Mouse (Mus musculus): ENCODE data around the gene Kalrn. TPM values are rescaled to one million over a fixed set of nuclear protein-coding genes. Genes with fewer than 3 reads are reported as not detected.

Kalrn gene
- total RNA-seq, 4 experiments from 2014 or later = 25.1 to 32.5 (median 29.6) TPM

DNA sequence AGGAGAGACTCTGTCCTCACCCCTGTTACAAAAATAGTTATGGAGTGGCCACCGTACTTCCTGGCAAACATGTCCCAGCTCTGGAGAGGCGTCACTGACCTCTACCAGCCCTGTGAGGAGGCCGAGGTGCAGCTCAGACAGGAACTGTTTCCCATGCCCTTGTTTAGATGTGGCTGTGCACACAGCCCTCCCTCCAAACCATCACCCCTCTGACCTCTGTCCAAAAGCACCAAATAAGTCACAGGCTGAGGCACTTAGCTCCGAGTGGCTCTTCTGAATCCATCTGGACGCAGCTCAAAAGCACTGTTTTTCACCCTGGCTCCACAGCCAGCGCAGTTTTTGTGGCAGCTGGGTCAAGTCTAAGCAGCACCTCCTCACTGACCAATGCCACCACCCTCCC, 220.6 kb downstream of the Kalrn start:
- DNase-seq (ENCODE audit: low spot score) = peak; percentile 76

DNA sequence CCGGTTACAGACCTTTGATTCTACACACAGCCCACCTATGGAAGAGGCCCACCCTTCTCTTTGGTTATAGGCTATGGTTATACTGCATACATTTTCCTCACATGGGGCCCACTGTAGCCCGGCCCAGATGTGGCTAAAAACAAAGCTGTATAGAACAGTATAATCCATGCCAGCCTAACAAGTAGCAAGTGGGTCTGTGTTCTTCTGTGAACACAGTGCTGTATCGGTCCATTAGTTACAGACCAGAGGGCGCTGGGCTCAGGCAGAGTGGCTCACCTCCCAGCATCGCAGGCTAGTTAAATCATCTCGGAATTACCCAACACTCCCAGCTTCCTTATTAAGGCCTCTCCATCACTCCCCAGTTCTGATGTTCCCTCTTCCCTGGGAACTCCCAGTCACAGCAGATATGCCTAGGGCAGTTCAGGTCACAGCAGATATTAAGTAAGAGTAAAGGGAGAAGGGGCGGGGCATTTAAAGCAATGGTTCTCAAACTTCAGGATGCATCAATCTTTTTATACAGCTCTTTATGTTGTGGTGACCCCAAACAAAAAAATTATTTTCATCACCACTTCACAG, 221.7 kb downstream of the Kalrn start:
- DNase-seq (ENCODE audit: low spot score) = no peak

DNA sequence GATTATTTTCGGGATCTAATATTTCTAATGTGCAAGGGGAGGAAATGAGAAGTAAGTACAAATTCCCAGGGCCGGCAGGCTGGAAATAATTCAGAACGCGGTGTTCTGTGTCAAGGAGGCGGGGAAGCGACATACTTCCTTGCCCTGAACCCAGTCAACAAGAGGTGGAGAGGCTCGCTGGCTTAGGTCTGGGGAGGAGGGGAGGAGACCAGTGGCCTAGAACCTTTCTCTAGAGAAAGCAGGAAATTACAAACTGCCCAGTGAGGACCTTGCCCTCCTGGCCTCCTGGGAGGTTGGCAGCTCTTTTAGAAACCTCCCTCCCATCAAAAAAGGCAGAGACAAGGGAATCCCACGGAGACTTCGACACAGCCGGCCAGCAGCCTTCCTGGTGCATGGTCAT, 225.8 kb downstream of the Kalrn start:
- peak; percentile 81 for DNase-seq (ENCODE audit: low spot score)

DNA sequence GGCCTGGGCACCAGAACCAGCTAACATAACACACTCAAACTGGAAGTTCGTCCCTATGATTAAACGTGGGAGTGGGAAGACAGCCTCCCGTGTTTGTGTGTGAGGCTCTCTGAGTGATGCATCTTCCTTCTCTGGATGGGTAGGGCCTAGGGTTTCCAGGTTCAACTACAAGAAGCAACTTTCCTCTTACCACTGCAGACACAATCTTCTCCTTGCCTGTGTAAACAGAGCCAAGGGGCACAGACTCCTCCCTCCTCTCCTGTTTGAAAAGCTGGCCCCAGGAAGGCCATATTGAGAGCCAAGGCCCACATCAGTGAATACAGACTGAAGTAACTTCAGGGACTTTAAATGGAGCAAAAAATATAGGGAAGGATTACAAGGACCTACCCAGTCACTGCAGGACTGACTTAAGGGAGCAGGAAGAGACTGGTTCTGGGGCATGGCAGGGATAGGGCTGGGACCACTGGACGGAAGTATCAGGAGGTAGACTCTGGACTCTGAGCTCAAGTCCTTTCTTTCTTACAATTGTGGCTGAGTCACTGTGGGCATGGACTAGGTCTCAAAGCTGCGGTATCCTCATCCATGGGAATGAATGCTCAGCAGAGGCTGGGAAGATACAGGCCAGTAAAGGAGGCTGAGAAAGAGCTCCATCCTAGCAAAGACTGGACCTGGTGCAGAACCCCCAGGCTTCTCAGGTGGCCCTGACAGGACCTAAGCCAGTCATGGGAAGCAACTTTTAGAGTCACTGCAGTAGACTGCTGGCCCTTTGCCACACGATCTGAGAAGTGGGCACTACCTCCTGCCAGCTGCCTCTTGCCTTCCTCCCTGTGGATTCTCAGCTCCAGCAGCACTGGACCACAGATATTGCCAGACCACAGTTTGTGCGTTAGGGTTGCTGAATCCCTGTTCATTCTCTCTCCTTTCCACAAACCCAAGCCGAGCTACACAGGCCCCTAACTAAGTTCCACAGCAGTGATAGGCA, 228.1 kb downstream of the Kalrn start:
- no peak for DNase-seq (ENCODE audit: low spot score)

DNA sequence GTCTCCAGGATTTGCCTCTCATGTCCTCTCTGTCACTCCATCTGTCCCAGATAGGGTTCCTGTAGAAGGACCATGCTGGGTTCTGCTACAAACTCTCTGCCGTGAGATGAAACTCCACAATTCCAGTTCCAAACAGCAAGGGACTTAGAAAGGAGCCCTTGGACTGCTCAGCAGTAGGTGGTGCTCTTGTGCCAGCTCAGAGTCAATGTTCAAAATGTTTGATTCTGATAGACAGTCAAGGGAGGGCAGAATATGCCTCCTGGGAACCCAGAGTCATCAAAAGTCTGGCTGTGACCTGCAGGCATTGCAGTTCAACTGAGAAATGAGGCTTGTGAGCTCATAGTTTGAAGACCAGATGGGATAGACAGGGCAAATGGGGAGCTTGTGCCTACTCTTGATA, 229.4 kb downstream of the Kalrn start:
- DNase-seq (ENCODE audit: low spot score) = peak; percentile 71

DNA sequence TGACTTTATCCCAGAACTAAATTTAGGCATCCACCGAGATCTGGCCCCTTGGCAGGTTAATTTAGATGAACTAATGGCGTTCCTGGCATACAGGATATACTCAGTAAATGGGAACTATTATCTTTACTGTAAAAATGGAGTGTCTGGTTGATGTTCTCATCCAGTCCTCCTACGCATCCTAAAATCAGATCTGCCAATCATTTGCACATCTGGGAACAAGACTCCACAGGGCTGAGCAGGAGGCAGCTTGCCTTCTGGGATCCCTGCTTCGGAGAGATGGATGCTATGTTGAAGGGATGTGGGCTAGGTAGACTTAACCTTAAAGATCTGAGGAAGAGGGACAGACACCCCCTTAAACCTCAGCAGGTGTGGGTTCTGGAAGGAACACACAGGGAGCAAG, 230.2 kb downstream of the Kalrn start:
- DNase-seq (ENCODE audit: low spot score) = no peak

DNA sequence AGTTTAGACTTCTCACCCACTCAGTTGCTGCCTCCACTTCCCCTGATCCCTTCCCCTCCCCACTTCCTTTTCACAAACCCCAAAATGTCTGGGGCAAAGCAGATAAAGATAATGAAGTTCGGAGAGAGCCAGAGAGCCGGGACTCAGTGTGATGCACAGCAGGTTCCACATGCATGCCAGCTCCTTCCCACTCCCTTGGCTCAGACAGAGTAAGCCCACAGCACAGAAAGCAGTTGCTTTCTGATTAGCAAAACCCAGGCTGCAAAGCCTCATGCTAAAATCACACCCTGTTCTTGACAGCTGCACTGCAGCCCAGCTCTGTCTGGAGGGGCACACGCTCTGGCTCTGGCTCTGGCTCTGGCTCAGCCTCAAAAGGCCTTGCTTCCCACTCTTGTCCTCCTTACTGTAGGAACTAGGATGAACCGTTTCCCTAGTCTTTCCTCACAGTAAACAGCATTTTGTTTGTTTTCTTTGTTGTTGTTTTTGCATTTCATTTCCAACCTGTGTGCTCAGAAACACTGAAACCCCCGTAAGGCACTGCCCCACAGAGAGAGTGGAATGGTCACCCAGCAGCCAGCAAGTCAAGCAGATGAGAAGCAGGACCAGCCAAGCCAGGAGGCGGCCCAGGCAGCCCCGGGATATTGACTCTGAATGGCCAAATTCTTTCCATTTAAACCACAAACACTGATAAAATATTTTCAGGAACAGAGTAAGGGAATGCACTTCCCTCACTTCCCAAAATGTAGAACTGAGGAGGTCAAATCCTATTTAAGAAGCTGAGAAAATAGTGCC, 230.8 kb downstream of the Kalrn start:
- no peak for DNase-seq (ENCODE audit: low spot score)

DNA sequence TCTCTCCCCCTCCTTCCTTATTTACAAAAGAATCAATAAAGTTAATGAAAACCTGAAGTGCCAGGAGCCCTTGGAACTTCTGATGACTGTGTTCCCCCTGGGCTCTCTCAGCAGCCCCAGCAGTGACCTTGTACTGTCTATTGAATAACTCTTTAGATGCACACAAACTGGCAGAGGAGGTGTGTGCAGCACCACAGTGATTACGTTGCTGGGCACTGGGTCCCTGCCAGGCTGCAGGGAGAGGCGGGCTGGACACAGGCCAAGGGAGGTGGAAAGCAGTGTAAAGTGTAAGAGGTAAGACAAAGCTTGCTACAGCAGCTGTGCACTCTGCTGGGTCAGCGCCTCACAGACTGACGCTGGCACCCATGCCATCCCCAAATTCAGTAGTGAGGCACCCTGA, 238.4 kb downstream of the Kalrn start:
- no peak for DNase-seq (ENCODE audit: low spot score)

DNA sequence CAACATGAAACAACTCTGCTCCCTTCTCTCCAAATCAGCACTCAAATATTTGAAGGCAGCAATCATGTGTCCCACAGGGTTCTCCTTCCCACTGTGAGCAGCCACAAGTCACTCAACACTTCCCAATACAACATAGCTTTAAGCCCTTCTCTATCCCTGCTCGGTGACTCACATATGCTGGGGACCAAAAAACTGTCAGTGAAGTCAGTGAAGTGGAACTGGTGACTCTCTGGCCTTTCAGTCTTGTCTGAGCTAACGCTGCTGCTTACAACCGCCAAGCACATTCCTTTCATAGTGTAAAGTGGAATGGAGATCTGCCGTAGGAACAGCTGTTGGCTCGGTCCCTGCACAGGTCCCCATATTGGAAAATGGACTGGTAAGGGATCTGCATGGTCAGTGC, 241.7 kb downstream of the Kalrn start:
- DNase-seq (ENCODE audit: low spot score) = peak; percentile 71

DNA sequence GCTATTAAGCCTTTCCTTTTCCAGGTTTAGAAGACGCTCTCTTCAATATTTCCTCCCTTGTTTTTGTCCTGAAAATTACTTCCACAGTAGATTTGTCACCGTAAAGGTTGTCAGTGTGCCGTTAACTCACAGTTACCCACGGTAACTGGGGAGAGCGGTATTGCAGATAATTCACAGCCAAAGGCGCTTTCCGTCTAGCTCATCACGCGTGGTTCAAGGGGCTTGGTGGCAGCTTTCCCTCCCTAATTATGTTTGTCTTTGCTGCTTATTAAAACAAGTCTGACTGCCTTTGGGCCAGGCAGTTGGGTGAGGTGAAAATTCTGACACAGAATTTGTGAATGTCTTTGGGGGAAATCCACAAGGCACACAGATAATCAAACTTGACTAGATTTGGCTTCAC, 243.5 kb downstream of the Kalrn start:
- no peak for DNase-seq (ENCODE audit: low spot score)

DNA sequence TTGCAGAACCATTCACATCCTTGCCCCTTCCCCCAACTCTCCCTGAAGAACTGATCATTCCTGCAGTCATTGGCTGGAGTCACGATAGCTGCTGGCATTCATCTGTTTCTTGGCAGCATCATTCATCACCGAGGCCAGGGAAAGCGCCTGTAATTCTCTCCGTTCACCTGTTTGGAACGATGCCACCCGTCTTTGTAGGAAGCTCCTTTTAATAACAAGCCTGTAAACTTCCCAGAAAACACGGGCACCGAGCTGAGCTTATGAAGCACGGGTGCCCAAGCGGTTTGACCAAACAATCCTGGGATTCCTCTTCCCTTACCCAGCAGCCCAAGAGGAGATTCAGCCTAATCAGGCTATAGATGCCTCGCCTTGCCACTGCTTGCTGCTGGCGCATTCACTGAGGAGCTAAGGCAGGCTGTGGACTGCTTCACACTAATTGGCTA, 243.9 kb downstream of the Kalrn start:
- DNase-seq (ENCODE audit: low spot score) = no peak

DNA sequence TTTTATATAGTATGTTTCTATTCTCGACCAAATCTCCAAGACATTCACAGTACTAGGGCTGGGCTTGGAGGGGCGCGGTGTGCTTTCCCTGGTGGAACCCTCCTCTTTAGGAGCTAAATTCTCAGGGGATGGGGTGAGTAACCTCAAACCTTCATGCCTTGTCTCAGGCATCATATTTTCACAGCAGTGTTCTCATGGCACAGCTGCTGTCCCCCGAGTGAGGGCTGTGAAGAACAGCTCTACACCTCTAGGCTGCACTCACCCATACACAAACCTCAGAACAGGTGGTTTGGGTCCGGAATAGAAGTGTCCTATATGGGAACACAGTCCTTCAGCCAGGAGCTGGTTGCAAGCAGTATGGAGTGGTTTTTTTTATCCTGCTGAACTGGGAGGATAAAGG, 245.4 kb downstream of the Kalrn start:
- DNase-seq (ENCODE audit: low spot score) = no peak

DNA sequence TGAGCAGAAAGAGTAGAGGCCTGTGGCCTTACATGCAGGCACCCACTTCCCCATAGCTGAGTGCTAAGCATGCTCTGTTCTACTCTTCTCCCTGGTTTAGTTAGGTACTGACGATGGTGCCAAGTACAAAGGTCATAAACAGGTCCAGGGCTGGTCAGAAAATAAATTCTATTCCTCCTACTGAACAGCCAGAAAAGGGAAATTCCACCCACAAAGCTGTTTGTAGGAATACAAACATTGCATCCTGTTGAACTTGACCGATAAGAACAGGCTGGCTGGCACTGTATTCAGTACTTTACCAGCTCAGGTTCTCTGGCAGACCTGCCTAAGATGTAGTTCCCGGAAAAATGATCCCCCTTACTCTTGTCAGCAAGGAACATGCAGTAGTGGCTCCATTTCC, 247.5 kb downstream of the Kalrn start:
- no peak for DNase-seq (ENCODE audit: low spot score)

DNA sequence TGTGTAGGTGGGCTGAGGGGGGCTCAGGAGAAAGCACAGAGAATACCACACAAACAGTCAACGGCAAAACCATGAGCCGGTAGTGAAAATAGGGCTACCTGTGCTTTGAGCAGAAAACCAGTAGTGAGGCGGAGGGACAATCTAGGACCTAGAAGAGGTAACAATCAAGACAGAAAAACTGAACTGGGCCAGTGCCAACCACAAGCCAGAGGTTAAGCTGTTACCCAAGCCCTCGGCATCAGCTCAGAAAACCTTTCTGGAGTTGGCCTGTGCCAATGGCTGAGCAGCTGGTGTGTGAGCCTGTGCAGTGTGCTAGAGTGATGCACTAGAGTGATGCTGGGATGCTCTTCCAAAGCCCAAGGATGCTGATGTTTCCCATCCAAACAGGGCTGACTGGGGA, 248.2 kb downstream of the Kalrn start:
- no peak for DNase-seq (ENCODE audit: low spot score)

DNA sequence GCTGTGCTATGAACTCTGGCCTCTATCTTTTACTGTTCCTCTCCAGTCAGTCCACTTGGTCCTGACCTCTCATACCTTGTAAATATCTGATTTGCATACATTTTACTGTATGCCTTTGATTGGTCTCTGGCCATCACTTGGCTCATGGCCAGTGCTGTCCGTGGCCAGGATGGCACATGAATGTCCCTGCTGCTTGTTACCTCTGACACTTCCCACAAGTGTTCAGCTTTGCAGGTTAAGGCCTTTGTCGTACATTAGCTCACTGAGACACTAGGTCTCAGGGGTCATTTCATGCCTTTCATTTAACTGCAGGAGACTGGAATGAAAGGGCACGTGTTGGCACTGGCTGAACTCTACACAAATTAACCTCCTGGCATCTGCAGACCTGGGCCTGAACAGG, 248.6 kb downstream of the Kalrn start:
- DNase-seq (ENCODE audit: low spot score) = no peak

DNA sequence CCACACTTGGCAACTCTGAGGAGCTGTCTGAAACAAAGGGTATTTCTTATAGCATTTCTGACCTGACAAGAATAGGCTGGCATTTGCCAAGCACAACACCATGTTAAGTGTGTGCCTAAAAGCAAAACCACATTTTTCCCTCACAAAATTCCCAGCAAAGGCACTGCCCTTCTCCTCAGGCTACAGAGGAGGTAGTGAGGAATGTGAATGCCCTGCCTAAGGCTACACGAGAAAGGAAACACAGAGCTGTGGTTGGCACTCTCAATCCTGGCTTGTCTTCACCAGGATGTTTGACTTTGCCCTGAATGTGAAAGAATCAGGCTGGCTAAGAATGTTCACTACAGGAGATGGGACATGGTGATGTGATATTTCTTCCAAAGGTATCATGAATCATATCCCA, 249.8 kb downstream of the Kalrn start:
- no peak for DNase-seq (ENCODE audit: low spot score)

DNA sequence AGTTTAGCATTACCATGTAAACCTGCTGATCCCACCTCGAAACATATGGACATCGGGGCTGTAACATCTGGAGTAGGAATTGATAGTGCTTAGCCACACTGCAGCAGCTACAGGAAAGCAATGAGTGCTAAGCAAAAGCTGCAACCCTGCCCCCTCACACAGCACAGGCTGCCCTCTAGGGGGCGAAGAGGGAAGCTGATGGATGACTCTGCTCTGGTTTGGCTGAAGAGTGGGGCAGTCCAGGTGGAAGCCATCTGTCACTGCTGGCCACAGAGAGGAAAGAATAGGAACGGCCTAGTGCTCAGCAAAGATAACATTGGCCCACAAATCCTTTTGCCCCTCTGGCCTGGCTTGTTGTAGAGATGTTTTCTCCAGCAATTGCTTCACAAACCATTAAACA, 250.8 kb downstream of the Kalrn start:
- DNase-seq (ENCODE audit: low spot score) = peak; percentile 77

DNA sequence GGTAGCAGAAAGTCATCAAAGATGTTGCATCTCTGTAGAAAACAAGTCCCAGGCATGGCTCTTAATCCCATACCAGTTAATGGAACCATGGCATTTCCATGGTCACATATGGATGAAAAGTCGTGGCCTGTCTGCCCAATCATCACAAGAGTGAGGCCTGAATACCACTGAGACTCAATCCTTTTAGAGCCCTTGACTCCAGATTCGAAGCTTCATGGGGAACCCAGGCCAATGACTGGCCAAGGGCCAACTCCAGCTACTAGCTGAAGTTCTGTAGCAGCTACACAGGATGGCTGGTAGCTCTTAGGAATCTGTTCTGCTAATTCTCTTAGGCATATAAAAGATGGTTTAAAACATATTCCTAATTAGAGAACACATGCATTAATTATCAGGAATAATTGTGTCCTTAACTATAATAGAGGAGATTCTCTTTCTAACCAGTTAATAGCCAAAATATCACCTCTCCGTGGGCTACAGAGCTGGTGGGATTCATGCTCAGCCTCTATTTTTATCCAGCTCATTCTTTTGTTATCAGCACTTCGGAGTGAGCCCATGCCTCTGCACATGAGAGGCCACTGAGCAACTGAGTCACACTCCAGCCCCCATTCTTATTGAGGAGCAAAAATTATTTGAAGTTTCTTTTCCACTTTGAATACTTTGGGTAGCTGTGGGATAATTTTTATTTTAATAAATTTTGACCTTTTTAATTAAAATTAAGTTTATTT, 252.1 kb downstream of the Kalrn start:
- no peak for DNase-seq (ENCODE audit: low spot score)

DNA sequence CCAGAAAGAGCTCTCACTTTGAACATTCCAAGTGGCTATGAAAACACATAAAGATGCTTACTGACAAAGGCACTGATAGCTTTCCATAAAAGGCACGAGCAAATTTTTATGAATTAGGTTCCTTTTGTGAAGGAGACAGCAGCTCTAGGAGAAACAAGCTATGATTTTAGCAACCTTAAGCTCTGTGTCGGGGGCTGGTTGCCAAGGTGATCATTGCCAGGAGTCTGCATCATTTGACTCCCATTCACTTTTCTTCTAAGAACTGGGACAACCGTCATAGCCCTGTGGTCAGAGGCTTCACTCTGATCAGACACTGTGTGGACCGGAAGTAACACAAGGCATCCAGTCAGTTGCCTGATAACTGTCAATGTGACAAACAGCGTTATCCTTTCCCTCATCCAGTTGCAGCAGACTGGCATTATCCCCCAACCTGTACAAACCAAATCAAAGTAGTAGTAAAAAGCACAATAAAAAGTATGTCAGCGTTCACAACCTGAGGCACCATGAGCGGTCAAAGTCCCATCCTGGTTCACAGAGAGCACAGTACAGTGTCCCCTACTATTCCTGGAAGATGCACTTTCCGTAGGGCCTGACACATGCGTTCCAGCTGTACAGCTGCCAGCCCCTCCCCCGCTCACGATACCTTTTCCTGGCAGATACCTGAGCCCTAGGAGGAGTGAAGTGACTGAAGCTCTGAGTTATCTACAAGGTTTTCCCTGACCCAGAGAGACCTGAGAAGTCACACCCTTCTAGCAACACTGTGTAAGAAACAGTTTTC, 253.1 kb downstream of the Kalrn start:
- no peak for DNase-seq (ENCODE audit: low spot score)

DNA sequence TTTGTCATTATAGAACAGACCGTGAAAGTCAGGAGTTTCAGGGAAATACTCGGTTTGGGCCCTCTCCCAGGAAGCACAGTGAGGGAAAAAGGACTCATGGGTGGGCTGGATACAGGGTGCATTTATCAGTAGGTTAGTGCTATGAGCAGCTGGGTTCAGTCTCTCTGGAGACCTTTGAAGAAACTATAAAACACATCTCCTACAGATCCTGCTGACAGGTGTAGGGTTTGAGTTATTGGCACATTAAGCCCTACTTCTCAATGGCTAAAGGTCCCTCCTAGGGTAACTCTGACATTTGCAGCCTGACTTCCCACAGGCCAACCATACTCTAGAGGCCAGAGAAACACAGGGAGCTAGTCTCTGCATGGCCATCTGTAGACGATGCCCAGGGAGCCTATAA, 256.2 kb downstream of the Kalrn start:
- no peak for DNase-seq (ENCODE audit: low spot score)

DNA sequence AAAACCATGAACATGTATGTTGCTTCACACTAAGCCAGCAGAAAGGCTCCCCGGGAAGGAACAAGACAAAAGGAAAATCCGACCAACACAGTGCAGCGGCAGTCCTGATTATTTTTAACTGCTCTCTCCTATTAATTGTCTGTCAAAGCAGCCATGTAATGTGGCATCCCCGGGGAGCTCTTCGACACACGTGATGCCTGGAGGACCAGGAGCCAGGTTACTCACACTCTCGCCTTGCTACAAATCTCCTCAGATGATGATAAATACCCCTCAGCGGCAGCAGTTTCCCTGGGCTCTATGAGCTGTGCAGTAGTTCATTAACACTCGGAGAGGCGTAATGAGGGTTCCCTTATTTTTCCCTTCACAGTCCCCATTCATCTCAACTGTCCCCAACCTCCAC, 257.1 kb downstream of the Kalrn start:
- no peak for DNase-seq (ENCODE audit: low spot score)
